Mouse (Mus musculus): ENCODE measurements around the gene Cyb5b.

Cyb5b gene

GRCm38 (mm10) chr8:107130028-107130427 lies 20.4 kb upstream of the Cyb5b start:
- DNase-seq (ENCODE audit: low spot score in 2 of 2), result no peak

- no peak for DNase-seq (ENCODE audit: low spot score in 2 of 2)
These were observed 17.6 kb upstream of the Cyb5b start for GRCm38 (mm10) chr8:107132581-107133491.

GRCm38 (mm10) chr8:107133881-107134280 lies 16.6 kb upstream of the Cyb5b start:
- DNase-seq (ENCODE audit: low spot score in 2 of 2), result no peak

GRCm38 (mm10) chr8:107136003-107136612 lies 14.3 kb upstream of the Cyb5b start:
- no peak for DNase-seq (ENCODE audit: low spot score in 2 of 2)

GRCm38 (mm10) chr8:107137591-107137990 lies 12.8 kb upstream of the Cyb5b start:
- no peak for DNase-seq (ENCODE audit: low spot score in 2 of 2)

- no peak for DNase-seq (ENCODE audit: low spot score in 2 of 2)
These were observed 12.1 kb upstream of the Cyb5b start for GRCm38 (mm10) chr8:107138338-107138737.

GRCm38 (mm10) chr8:107139704-107140470 lies 10.6 kb upstream of the Cyb5b start:
- DNase-seq (ENCODE audit: low spot score in 2 of 2), result no peak

- DNase-seq (ENCODE audit: low spot score in 2 of 2), result no peak
These were observed 7.9 kb upstream of the Cyb5b start for GRCm38 (mm10) chr8:107142539-107142938.

- DNase-seq (ENCODE audit: low spot score in 2 of 2), result no peak
These were observed 6.9 kb upstream of the Cyb5b start for GRCm38 (mm10) chr8:107143501-107143900.

- DNase-seq (ENCODE audit: low spot score in 2 of 2), result no peak
These were observed 4.3 kb upstream of the Cyb5b start for GRCm38 (mm10) chr8:107146186-107146585.

- peak in 1 of 2 experiments; percentile 6 for DNase-seq (ENCODE audit: low spot score in 2 of 2)
These were observed 1.6 kb upstream of the Cyb5b start for GRCm38 (mm10) chr8:107148802-107149201.

- DNase-seq (ENCODE audit: low spot score in 2 of 2), result no peak
These were observed 410 bp upstream of the Cyb5b start for GRCm38 (mm10) chr8:107150057-107150403.

- no peak for DNase-seq (ENCODE audit: low spot score in 2 of 2)
These were observed 926 bp downstream of the Cyb5b start for GRCm38 (mm10) chr8:107151212-107151920.

GRCm38 (mm10) chr8:107153326-107154210 lies 3.1 kb downstream of the Cyb5b start:
- DNase-seq (ENCODE audit: low spot score in 2 of 2), result no peak

- no peak for DNase-seq (ENCODE audit: low spot score in 2 of 2)
These were observed 6.4 kb downstream of the Cyb5b start for GRCm38 (mm10) chr8:107156816-107157215.

GRCm38 (mm10) chr8:107157836-107158235 lies 7.4 kb downstream of the Cyb5b start:
- no peak for DNase-seq (ENCODE audit: low spot score in 2 of 2)

- DNase-seq (ENCODE audit: low spot score in 2 of 2), result no peak
These were observed 8.4 kb downstream of the Cyb5b start for GRCm38 (mm10) chr8:107158890-107159289.

- no peak for DNase-seq (ENCODE audit: low spot score in 2 of 2)
These were observed 13.9 kb downstream of the Cyb5b start for GRCm38 (mm10) chr8:107164251-107164773.

GRCm38 (mm10) chr8:107165745-107166144 lies 15.3 kb downstream of the Cyb5b start:
- DNase-seq (ENCODE audit: low spot score in 2 of 2), result no peak

- DNase-seq (ENCODE audit: low spot score in 2 of 2), result no peak
These were observed 17.4 kb downstream of the Cyb5b start for GRCm38 (mm10) chr8:107167848-107168247.

GRCm38 (mm10) chr8:107172152-107172551 lies 21.7 kb downstream of the Cyb5b start:
- no peak for DNase-seq (ENCODE audit: low spot score in 2 of 2)

All from frontal cortex, postnatal 14 days (tissue).